Mouse (Mus musculus): ENCODE measurements around the gene Hist1h1b. TPM values are rescaled to one million over a fixed set of nuclear protein-coding genes. Genes with fewer than 3 reads are reported as not detected.
"Not testable (repeated sequence)": the region's sequence is repeated elsewhere in the genome, so short reads cannot be mapped to it uniquely, and the experiment has no call there.

Gene Hist1h1b
- total RNA-seq, 1 experiment, result 849 TPM

DNA sequence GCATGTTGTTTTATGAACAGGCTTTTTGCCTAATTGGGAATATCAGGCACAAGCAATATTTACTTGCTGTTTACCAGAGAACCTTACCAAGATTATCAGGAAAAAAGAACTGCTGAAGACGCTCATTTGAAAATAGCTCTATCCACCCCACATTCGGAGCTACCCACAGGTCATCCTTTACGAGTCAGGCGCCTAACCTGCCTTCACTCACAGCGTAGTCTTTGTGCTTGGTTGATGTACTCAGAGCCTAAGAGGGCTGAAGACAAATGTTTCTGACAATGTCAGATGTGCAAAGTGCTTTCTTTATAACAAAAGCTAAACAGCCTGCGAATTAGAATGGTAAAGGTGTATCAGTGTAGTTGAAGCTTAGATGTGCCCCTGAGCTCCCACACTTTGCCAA, 3.9 kb upstream of the Hist1h1b start:
- Histone ChIP-seq H3K4me3 (ENCODE audit: insufficient read depth in 1 of 2, low read depth in 1 of 2, low read length in 2 of 2, poor library complexity in 1 of 2, severe bottlenecking in 1 of 2) (no peak overlapping the region), H3K9ac (ENCODE audit: insufficient read depth, low read depth, low read length, poor library complexity, severe bottlenecking) (peak overlapping the region; percentile 38; the same call in 1 of the 2 replicates), H3K4me1 (ENCODE audit: control insufficient read depth in 2 of 2, insufficient read depth in 2 of 2, low read length in 2 of 2, poor library complexity in 1 of 2) (peaks cover 0 to 2% of the 10 kb centered on the region in 2 experiments; a peak in 2 of 4 replicates), H3K36me3 (ENCODE audit: control insufficient read depth, insufficient read depth, low read length, poor library complexity, severe bottlenecking) (no peaks in the 10 kb centered on the region), H3K9me3 (ENCODE audit: control insufficient read depth, insufficient read depth, low read depth, low read length) (no peaks in the 10 kb centered on the region), H3K27ac (ENCODE audit: insufficient read depth, low read depth, low read length, poor library complexity, severe bottlenecking) (peak overlapping the region; percentile 40; the same call in 1 of the 2 replicates)
- DNase-seq (ENCODE audit: low read depth, low spot score), result no peak
- in situ Hi-C loops (cut with MboI; ENCODE audit: low sequenced_read_pairs in 2 of 2, unreplicated experiment in 2 of 2), result no loop called here
- TF ChIP-seq MAFK (IDR thresholded peaks at IDR 0.05; ENCODE audit: insufficient read depth, low read depth, low read length) (no peak), ZNF384 (IDR thresholded peaks at IDR 0.05; ENCODE audit: low read depth, low read length) (no peak), CHD2 (IDR thresholded peaks at IDR 0.05; ENCODE audit: low read depth, low read length) (no peak), HCFC1 (IDR thresholded peaks at IDR 0.05; ENCODE audit: borderline replicate concordance, insufficient read depth, low read length) (no peak), ZC3H11A (IDR thresholded peaks at IDR 0.05; ENCODE audit: borderline replicate concordance, low read depth, low read length) (no peak)

DNA sequence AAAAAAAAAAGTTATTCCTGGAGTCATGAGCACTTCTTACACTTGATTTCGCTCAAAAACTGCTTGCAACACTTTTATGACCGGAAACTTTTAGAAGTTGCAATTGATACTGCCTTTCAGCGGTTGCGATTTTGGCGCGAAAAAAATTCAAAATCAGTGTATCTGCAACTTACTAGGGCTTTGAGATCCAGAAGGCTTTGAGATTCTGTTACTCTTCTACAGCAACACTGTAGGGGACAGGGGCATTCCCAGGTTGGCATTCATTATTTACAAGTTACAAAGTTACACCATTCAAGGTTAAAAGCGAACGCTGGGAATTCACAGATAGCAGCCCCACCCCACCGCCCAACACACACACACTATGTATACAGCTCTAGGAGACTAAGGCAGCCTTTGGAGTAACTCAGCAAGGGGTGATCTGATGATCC, 3.3 kb upstream of the Hist1h1b start:
- in situ Hi-C loops (cut with MboI; ENCODE audit: low sequenced_read_pairs in 2 of 2, unreplicated experiment in 2 of 2), result no loop called here
- Histone ChIP-seq H3K4me1 (ENCODE audit: control insufficient read depth in 2 of 2, insufficient read depth in 2 of 2, low read length in 2 of 2, poor library complexity in 1 of 2) (peaks cover 0 to 2% of the 10 kb centered on the region in 2 experiments; a peak in 2 of 4 replicates), H3K4me3 (ENCODE audit: insufficient read depth in 1 of 2, low read depth in 1 of 2, low read length in 2 of 2, poor library complexity in 1 of 2, severe bottlenecking in 1 of 2) (peak overlapping the region; percentile 13 to 30; a peak in 2 of 4 replicates), H3K9me3 (ENCODE audit: control insufficient read depth, insufficient read depth, low read depth, low read length) (no peaks in the 10 kb centered on the region), H3K9ac (ENCODE audit: insufficient read depth, low read depth, low read length, poor library complexity, severe bottlenecking) (peak overlapping the region; percentile 38; the same call in 1 of the 2 replicates), H3K27ac (ENCODE audit: insufficient read depth, low read depth, low read length, poor library complexity, severe bottlenecking) (peak overlapping the region; percentile 40; the same call in 1 of the 2 replicates), H3K36me3 (ENCODE audit: control insufficient read depth, insufficient read depth, low read length, poor library complexity, severe bottlenecking) (no peaks in the 10 kb centered on the region)
- TF ChIP-seq HCFC1 (IDR thresholded peaks at IDR 0.05; ENCODE audit: borderline replicate concordance, insufficient read depth, low read length), result no peak
- peak; percentile 87 for TF ChIP-seq ZNF384 (IDR thresholded peaks at IDR 0.05; ENCODE audit: low read depth, low read length)
- peak; percentile 58 for DNase-seq (ENCODE audit: low read depth, low spot score)

DNA sequence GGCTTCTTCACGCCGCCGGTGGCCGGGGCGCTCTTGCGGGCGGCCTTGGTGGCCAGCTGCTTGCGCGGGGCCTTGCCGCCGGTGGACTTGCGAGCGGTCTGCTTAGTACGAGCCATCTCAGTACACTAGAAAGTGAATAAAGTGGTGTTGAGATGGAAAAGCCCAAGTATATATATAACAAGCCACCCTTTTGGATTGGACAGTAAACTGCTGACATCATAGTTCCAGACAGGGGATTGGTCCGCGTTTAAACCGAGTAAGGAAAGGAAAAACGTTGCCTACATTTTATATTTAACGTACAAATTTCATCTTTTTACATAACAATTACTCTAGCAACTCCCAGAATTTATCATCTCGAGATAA, 2.8 kb upstream of the Hist1h1b start, which contains the start of gene Hist1h3i:
TSS of gene Hist1h3i (minus strand) at position 116 of the 363 bp plus-strand sequence.
- in situ Hi-C loops (cut with MboI; ENCODE audit: low sequenced_read_pairs in 2 of 2, unreplicated experiment in 2 of 2), result no loop called here
- peaks cover 0 to 2% of the 10 kb centered on the region in 2 experiments; a peak in 2 of 4 replicates for H3K4me1 ChIP-seq (ENCODE audit: control insufficient read depth in 2 of 2, insufficient read depth in 2 of 2, low read length in 2 of 2, poor library complexity in 1 of 2)
- DNase-seq (ENCODE audit: low read depth, low spot score), result peak; percentile 66
- H3K9ac ChIP-seq (ENCODE audit: insufficient read depth, low read depth, low read length, poor library complexity, severe bottlenecking), result peak within 1 kb of the TSS; percentile 79
- TF ChIP-seq MAFK (IDR thresholded peaks at IDR 0.05; ENCODE audit: insufficient read depth, low read depth, low read length) (peak; percentile 76; the same call in 1 of the 2 replicates), ZNF384 (IDR thresholded peaks at IDR 0.05; ENCODE audit: low read depth, low read length) (no peak)
- H3K27ac ChIP-seq (ENCODE audit: insufficient read depth, low read depth, low read length, poor library complexity, severe bottlenecking), result peak within 1 kb of the TSS; percentile 74
- peak within 1 kb of the TSS; percentile 32 to 69 for H3K4me3 ChIP-seq (ENCODE audit: insufficient read depth in 1 of 2, low read depth in 1 of 2, low read length in 2 of 2, poor library complexity in 1 of 2, severe bottlenecking in 1 of 2)
- H3K36me3 ChIP-seq (ENCODE audit: control insufficient read depth, insufficient read depth, low read length, poor library complexity, severe bottlenecking), result no peaks in the 10 kb centered on the region
- H3K9me3 ChIP-seq (ENCODE audit: control insufficient read depth, insufficient read depth, low read depth, low read length), result no peaks in the 10 kb centered on the region

DNA sequence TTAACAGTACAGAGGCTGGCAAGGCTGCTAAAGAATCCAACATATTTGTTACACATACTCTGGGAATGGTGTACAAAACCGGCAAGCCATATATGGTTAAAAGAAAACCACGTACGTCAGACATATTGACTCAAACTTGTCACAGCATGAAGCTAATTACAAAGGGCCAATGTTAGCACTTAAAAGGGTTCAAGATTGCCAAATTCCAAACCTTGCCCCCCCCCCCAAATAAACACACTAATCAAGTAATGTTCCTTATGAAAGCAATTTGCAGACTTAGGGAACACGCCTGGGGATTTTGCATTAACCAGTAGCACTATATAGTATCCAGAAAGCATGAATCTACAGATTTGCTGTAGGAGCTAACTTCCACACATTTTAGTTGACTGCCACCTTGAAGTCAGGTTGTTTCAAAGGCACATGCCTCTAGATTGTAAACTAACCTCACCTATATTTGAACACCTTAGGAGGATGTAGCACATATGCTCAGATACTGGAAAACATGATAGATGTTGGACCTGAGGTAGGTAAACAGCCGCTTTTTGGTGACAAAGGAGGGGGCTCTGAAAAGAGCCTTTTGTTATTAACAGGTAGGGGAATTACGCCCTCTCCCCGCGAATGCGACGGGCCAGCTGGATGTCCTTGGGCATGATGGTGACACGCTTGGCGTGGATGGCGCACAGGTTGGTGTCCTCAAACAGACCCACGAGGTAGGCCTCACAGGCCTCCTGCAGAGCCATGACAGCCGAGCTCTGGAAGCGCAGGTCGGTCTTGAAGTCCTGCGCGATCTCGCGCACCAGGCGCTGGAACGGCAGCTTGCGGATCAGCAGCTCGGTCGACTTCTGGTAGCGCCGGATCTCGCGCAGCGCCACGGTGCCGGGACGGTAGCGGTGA, 2.2 kb upstream of the Hist1h1b start:
- 0 out of 2 replicates have a peak, but pooled peaks have one; percentile 16 for TF ChIP-seq HCFC1 (IDR thresholded peaks at IDR 0.05; ENCODE audit: borderline replicate concordance, insufficient read depth, low read length)
- DNase-seq (ENCODE audit: low read depth, low spot score); H3K4me1 ChIP-seq (ENCODE audit: control insufficient read depth in 2 of 2, insufficient read depth in 2 of 2, low read length in 2 of 2, poor library complexity in 1 of 2); H3K36me3 ChIP-seq (ENCODE audit: control insufficient read depth, insufficient read depth, low read length, poor library complexity, severe bottlenecking); in situ Hi-C loops (cut with MboI; ENCODE audit: low sequenced_read_pairs in 2 of 2, unreplicated experiment in 2 of 2); H3K9me3 ChIP-seq (ENCODE audit: control insufficient read depth, insufficient read depth, low read depth, low read length): not testable (repeated sequence)
- H3K9ac ChIP-seq (ENCODE audit: insufficient read depth, low read depth, low read length, poor library complexity, severe bottlenecking), result peak overlapping the region; percentile 79
- peak overlapping the region; percentile 74 for H3K27ac ChIP-seq (ENCODE audit: insufficient read depth, low read depth, low read length, poor library complexity, severe bottlenecking)
- H3K4me3 ChIP-seq (ENCODE audit: insufficient read depth in 1 of 2, low read depth in 1 of 2, low read length in 2 of 2, poor library complexity in 1 of 2, severe bottlenecking in 1 of 2), result peak overlapping the region; percentile 32 to 69
